Mouse (Mus musculus): Measurements from ENCODE around the gene Phactr2. TPM values are rescaled to one million over a fixed set of nuclear protein-coding genes. Genes with fewer than 3 reads are reported as not detected.

Phactr2 gene
- total and polyA plus RNA-seq, 3 experiments = 0.33 TPM; not detected in 2

DNA sequence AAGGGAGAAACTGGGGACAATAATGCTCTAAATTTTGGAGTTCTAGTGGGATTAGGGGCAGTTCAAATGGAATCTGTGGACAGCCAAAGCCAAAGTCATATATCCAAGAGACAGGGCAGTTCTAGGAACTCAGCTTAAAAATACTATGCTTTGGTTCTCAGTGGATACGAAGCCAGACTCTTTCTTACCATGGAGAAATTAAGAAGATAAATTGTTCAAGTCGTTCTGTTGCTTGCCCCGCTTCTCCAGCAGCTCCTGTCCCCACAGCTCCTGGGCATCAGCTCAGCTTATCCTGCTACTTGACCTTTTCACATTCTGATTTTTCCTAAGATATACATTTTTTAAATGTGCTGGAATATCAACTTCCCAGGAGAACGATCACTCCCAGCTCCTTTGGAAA, 80.2 kb downstream of the Phactr2 start:
- no peaks in the 10 kb centered on the region for H3K9me3 ChIP-seq (replicated peaks)
- DNase-seq (ENCODE audit: low spot score) (no peak), ATAC-seq (ENCODE audit: extremely low read depth, insufficient number of reproducible peaks, low FRiP score, poor library complexity, severe bottlenecking) (no peak)
- TF ChIP-seq POLR2AphosphoS5 (IDR thresholded peaks at IDR 0.05; ENCODE audit: insufficient replicate concordance, low read depth, low read length) (no peak), CTCF (IDR thresholded peaks at IDR 0.05; ENCODE audit: low read depth, low read length) (no peak), TAL1 (conservative IDR thresholded peaks at IDR 0.05; ENCODE audit: low read depth, low read length) (no peak), GATA1 (IDR thresholded peaks at IDR 0.05; ENCODE audit: borderline replicate concordance, low read length) (no peak), GATA2 (IDR thresholded peaks at IDR 0.05; ENCODE audit: borderline replicate concordance, low read depth, low read length) (no peak)
- no peaks in the 10 kb centered on the region for H3K4me1 ChIP-seq (ENCODE audit: insufficient read depth, low read depth, low read length)
- H3K27me3 ChIP-seq (ENCODE audit: insufficient read depth, low read length) = no peaks in the 10 kb centered on the region
- H3K4me3 ChIP-seq (ENCODE audit: low read depth, low read length) = no peak overlapping the region
- H3K36me3 ChIP-seq (replicated peaks) = no peaks in the 10 kb centered on the region

DNA sequence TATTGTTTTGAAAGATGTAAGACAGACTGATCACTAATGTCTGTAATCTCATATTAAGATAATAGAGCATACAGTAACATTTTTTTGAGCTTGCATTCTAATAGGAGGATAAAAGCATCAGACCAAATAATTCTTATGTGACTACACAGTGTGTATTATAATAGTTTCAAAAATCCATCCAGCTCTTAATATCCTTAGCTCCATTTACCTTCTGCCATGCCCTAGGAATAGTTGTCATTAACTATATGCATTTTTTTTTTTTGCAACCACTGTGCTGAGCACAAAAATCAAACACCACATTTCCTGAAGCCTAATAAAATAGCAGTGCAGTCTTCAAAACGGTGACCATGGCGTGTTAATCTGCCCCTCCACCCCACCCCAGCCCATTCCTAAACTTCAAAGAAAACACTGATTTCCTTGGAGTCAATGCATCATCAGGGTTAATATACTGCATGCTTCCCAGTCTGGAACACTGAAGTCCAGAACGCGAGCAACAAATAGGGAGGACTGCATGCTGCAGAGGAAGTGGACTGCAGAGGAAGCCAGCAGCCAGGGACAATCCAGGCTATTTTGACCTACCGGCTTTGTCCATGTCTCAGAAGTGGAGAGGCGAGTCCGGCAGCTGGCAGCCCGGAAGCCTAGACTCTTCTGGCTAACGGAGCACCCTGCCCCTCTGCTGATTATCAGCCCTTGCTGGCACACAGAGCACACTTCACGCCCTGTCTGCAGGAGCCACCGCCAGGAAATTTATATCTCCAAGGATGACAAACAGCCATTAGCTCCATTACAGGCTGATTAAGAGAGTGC, 85.9 kb downstream of the Phactr2 start:
- no peak for DNase-seq (ENCODE audit: low spot score)
- no peaks in the 10 kb centered on the region for H3K9me3 ChIP-seq (replicated peaks)
- no peaks in the 10 kb centered on the region for H3K27me3 ChIP-seq (ENCODE audit: insufficient read depth, low read length)
- ATAC-seq (ENCODE audit: extremely low read depth, insufficient number of reproducible peaks, low FRiP score, poor library complexity, severe bottlenecking) = no peak
- H3K4me1 ChIP-seq (ENCODE audit: insufficient read depth, low read depth, low read length) = no peaks in the 10 kb centered on the region
- no peak for TF ChIP-seq GATA1 (IDR thresholded peaks at IDR 0.05; ENCODE audit: borderline replicate concordance, low read length)
- no peak for TF ChIP-seq POLR2AphosphoS5 (IDR thresholded peaks at IDR 0.05; ENCODE audit: insufficient replicate concordance, low read depth, low read length)
- no peak for TF ChIP-seq TAL1 (conservative IDR thresholded peaks at IDR 0.05; ENCODE audit: low read depth, low read length)
- TF ChIP-seq CTCF (IDR thresholded peaks at IDR 0.05; ENCODE audit: low read depth, low read length) = no peak
- no peak for TF ChIP-seq GATA2 (IDR thresholded peaks at IDR 0.05; ENCODE audit: borderline replicate concordance, low read depth, low read length)
- no peak overlapping the region for H3K4me3 ChIP-seq (ENCODE audit: low read depth, low read length)
- no peaks in the 10 kb centered on the region for H3K36me3 ChIP-seq (replicated peaks)

DNA sequence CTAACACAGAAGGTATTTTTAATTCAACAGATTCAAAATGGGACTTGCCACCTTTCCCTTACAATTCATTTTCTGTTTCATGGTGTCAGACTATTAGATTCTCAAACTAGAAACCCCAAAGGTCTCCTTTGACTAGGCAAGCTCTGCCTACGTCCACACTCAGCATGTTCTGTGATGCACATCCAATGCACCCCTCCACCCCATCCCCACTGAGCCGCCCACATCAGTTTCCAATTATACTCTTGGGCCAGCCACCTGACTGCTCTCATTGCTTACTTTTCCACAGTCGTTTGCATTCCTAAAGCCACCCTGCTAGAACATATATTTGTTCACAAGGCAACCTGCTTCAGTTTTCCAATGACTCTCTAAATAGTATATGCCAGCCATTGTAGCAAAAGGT, 89.3 kb downstream of the Phactr2 start:
- no peaks in the 10 kb centered on the region for H3K9me3 ChIP-seq (replicated peaks)
- no peak overlapping the region for H3K4me3 ChIP-seq (ENCODE audit: low read depth, low read length)
- no peaks in the 10 kb centered on the region for H3K4me1 ChIP-seq (ENCODE audit: insufficient read depth, low read depth, low read length)
- no peaks in the 10 kb centered on the region for H3K36me3 ChIP-seq (replicated peaks)
- DNase-seq (ENCODE audit: low spot score) = no peak
- no peak for ATAC-seq (ENCODE audit: extremely low read depth, insufficient number of reproducible peaks, low FRiP score, poor library complexity, severe bottlenecking)
- no peaks in the 10 kb centered on the region for H3K27me3 ChIP-seq (ENCODE audit: insufficient read depth, low read length)
- TF ChIP-seq GATA1 (IDR thresholded peaks at IDR 0.05; ENCODE audit: borderline replicate concordance, low read length) = no peak

- no peaks in the 10 kb centered on the region for H3K36me3 ChIP-seq (replicated peaks)
- no peaks in the 10 kb centered on the region for H3K9me3 ChIP-seq (replicated peaks)
- no peak overlapping the region for H3K4me3 ChIP-seq (ENCODE audit: low read depth, low read length)
- ATAC-seq (ENCODE audit: extremely low read depth, insufficient number of reproducible peaks, low FRiP score, poor library complexity, severe bottlenecking) (peak; percentile 34; the same call in 1 of the 2 replicates), DNase-seq (ENCODE audit: low spot score) (peak; percentile 3)
- H3K4me1 ChIP-seq (ENCODE audit: insufficient read depth, low read depth, low read length) = peaks cover 16% of the 10 kb centered on the region
- peaks cover 5% of the 10 kb centered on the region for H3K27me3 ChIP-seq (ENCODE audit: insufficient read depth, low read length)
- TF ChIP-seq GATA1 (IDR thresholded peaks at IDR 0.05; ENCODE audit: borderline replicate concordance, low read length) = no peak
- no peak for TF ChIP-seq POLR2AphosphoS5 (IDR thresholded peaks at IDR 0.05; ENCODE audit: insufficient replicate concordance, low read depth, low read length)
- TF ChIP-seq GATA2 (IDR thresholded peaks at IDR 0.05; ENCODE audit: borderline replicate concordance, low read depth, low read length) = no peak
- TF ChIP-seq TAL1 (conservative IDR thresholded peaks at IDR 0.05; ENCODE audit: low read depth, low read length) = no peak
- TF ChIP-seq CTCF (IDR thresholded peaks at IDR 0.05; ENCODE audit: low read depth, low read length) = no peak
Observed at GRCm38 (mm10) chr10:13377895-13378294, 96.3 kb downstream of the Phactr2 start.

DNA sequence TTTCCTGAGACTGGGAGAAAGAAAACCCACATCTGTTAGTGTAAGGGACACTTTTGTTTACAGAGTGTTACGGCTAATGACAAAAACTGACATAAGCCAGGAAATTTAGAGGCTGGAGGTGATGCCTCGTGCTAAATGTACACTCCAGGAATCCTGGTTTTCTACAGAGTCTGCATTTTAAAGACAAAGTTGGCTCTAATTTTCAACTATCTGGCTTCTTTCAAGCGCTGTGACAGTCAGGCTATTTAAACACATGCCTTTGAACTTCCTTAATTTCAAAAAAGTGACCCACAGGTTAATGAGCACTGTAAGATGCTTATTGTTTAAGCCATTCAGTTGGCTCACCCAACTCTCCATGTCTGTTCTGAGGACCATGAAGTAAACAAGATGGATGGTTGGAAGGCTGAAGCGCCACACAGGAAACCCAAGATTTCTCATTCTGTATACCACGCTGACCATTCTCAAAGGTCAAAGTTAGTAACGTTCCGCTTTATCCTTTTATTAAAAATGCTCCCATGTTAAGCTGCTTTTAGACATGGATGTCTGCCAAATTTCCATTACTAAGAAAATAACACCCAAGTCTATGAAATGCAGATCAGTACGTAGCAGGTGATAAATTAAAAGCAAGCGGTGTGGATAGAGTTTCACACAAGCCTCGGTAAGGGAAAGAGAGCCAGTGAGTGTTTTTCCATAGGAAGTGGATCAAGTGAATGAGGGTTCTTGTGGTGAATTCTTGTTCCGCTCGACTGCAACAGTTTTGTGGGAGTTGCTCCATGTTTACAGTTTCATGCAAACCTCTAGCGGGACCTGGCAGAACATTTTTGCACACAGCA, 97.6 kb downstream of the Phactr2 start:
- no peaks in the 10 kb centered on the region for H3K9me3 ChIP-seq (replicated peaks)
- DNase-seq (ENCODE audit: low spot score) (no peak), ATAC-seq (ENCODE audit: extremely low read depth, insufficient number of reproducible peaks, low FRiP score, poor library complexity, severe bottlenecking) (no peak)
- TF ChIP-seq CTCF (IDR thresholded peaks at IDR 0.05; ENCODE audit: low read depth, low read length) (no peak), TAL1 (conservative IDR thresholded peaks at IDR 0.05; ENCODE audit: low read depth, low read length) (no peak), POLR2AphosphoS5 (IDR thresholded peaks at IDR 0.05; ENCODE audit: insufficient replicate concordance, low read depth, low read length) (no peak), GATA1 (IDR thresholded peaks at IDR 0.05; ENCODE audit: borderline replicate concordance, low read length) (no peak), GATA2 (IDR thresholded peaks at IDR 0.05; ENCODE audit: borderline replicate concordance, low read depth, low read length) (no peak)
- no peak overlapping the region for H3K4me3 ChIP-seq (ENCODE audit: low read depth, low read length)
- peaks cover 5% of the 10 kb centered on the region for H3K27me3 ChIP-seq (ENCODE audit: insufficient read depth, low read length)
- H3K4me1 ChIP-seq (ENCODE audit: insufficient read depth, low read depth, low read length) = peaks cover 16% of the 10 kb centered on the region
- no peaks in the 10 kb centered on the region for H3K36me3 ChIP-seq (replicated peaks)

- H3K9me3 ChIP-seq (replicated peaks) = no peaks in the 10 kb centered on the region
- no peaks in the 10 kb centered on the region for H3K36me3 ChIP-seq (replicated peaks)
- no peak for TF ChIP-seq CTCF (IDR thresholded peaks at IDR 0.05; ENCODE audit: low read depth, low read length)
- TF ChIP-seq POLR2AphosphoS5 (IDR thresholded peaks at IDR 0.05; ENCODE audit: insufficient replicate concordance, low read depth, low read length) = no peak
- TF ChIP-seq GATA2 (IDR thresholded peaks at IDR 0.05; ENCODE audit: borderline replicate concordance, low read depth, low read length) = no peak
- no peak for TF ChIP-seq GATA1 (IDR thresholded peaks at IDR 0.05; ENCODE audit: borderline replicate concordance, low read length)
- TF ChIP-seq TAL1 (conservative IDR thresholded peaks at IDR 0.05; ENCODE audit: low read depth, low read length) = no peak
- no peak for DNase-seq (ENCODE audit: low spot score)
- no peak overlapping the region for H3K4me3 ChIP-seq (ENCODE audit: low read depth, low read length)
- no peak for ATAC-seq (ENCODE audit: extremely low read depth, insufficient number of reproducible peaks, low FRiP score, poor library complexity, severe bottlenecking)
- peaks cover 16% of the 10 kb centered on the region for H3K4me1 ChIP-seq (ENCODE audit: insufficient read depth, low read depth, low read length)
- peaks cover 5% of the 10 kb centered on the region for H3K27me3 ChIP-seq (ENCODE audit: insufficient read depth, low read length)
Observed at GRCm38 (mm10) chr10:13375820-13376219, 98.4 kb downstream of the Phactr2 start.
